Mouse (Mus musculus) MN1 (cell line): ENCODE results near the gene Idua.
A peak's percentile ranks its signal among the peaks of the same experiment; 100 is the strongest.

Experiments
- DNase-seq: peaks from one replicate; pipeline ENCODE4 v3.0.0-alpha.2; 2016; ENCODE audit warnings: low spot score

The Idua gene

DNA sequence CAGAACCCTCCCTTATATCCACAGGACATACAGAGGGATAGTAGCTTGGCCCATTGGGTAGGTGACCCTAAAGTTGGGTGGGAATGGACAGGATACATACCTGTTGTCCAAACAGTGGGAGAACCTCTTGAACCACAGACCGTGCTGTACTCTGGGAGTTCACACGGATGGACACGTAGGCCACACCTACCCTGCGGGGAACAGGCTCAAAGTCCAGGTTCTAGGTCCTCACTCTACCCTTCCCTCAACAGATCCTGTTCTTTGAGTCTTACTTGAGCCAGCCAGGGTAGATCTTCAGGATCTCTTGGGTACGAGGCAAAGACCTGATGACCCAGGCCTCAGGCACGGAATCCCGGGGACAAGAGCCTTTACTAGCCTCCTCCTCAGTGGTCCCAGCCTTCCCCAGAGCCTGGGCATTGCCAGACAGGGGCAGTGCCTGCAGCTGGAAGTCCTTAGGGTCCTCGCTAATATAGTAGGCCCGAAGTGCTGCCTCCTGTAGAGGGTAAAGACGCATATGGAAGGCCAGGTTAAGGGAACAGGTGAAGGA is 5.6 kb upstream of the Idua start:
- DNase-seq: no peak

- DNase-seq: no peak
Observed at GRCm38 (mm10) chr5:108655381-108655780, 4.8 kb upstream of the Idua start.

DNA sequence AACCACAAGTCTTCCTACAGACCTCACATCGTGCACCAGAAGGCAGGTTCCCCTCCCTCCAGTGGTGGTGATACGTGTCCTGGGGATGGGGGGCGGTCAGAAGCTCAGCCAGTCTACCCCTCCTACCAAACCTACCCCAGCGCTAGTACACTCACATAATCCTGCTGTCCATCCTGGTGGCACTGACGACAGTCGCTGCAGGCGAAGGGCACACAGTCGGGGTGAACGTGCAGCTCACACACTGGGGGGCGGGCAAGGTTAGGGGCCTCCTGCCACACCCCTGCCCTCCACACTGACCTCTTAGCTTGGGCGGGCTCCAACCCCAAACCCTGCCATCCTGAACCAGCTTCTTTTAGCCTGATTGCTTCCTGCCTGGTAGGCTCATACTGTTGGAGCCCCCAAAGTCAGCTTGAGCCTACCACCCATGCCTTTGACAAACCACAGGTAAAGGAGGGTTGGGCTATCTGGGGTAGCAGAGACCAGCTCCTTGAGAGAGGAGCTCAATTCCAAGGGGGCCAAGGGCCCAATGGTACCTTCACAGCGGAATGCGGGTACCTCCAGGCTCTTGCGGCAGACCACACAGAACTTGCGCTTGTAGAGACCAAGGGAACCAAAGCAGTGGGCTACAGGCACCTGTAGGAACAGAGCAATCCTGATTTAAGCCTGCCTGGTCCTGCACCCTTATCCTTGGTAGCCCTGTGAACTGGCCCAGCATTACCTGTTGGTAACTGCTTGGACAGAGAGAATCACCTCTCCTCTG is 4.1 kb upstream of the Idua start:
- no peak for DNase-seq

DNA sequence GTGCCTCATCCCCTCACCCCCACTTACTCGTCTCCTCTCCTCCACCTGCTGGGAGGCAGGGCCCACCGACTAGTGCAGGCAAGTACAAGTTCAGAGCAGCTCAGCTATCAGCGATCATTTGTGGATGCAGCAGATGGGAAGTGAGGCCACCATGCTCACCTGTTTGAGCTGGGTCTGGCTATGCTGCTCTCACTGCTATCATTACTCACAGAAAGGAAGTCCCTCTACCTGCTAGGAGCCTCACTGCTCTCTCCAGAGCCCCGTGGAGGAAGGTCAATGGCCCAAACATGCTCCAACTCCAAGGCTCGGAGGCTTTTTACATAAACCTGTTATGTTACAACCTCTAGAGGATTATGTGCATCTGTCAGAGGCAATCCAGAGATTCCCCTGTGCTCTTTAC is 2.7 kb upstream of the Idua start:
- DNase-seq: no peak

GRCm38 (mm10) chr5:108658611-108659010 is 1.5 kb upstream of the Idua start:
- DNase-seq: no peak

- peak; percentile 80 for DNase-seq
Observed at GRCm38 (mm10) chr5:108660632-108661268, 619 bp downstream of the Idua start.

DNA sequence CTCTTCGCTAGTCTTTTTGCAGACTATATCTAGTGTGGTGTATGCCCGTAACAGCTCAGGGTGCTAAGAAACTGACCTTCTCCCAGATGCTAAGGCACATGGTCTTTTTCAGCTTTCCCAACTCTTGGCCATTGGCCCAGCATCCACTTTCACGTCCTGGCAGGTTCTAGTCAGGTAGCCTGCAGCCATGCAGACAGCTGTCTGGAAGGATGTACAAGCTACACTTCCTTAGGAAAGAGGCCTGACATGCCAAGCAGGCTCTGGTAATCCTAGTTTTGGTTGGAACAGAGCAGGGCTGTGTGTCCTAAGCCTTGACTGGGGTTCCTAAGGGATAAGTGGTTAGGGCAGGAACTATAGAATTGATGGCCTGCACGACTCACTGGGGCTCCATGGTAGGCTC is 2.6 kb downstream of the Idua start:
- DNase-seq: no peak

- no peak for DNase-seq
Observed at GRCm38 (mm10) chr5:108665066-108665465, 4.9 kb downstream of the Idua start.

- no peak for DNase-seq
Observed at GRCm38 (mm10) chr5:108667370-108667769, 7.2 kb downstream of the Idua start.

GRCm38 (mm10) chr5:108668387-108668932 is 8.3 kb downstream of the Idua start:
- DNase-seq: no peak

- peak; percentile 83 for DNase-seq
Observed at GRCm38 (mm10) chr5:108668977-108669936, 9.1 kb downstream of the Idua start, which contains the start of gene Dgkq. Gene Dgkq (minus strand): TSS chr5:108669672.

DNA sequence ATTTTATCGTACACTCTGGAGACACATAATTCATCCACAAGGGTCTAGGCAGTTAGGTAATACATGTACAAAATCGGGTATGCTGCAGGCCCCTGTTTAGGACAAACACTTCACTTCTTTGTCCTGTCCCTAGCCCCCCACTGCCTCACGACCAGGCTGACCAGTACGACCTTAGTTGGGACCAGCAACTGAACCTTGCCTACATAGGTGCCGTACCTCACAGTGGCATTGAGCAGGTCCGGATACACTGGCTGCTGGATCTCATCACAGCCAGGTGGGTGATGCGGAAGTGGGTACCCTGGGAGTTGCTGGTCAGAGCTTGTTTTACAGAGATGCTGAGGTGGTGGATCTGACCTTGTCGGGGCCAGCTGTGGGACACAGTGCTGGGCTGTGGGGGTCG is 9.9 kb downstream of the Idua start:
- DNase-seq: no peak

DNA sequence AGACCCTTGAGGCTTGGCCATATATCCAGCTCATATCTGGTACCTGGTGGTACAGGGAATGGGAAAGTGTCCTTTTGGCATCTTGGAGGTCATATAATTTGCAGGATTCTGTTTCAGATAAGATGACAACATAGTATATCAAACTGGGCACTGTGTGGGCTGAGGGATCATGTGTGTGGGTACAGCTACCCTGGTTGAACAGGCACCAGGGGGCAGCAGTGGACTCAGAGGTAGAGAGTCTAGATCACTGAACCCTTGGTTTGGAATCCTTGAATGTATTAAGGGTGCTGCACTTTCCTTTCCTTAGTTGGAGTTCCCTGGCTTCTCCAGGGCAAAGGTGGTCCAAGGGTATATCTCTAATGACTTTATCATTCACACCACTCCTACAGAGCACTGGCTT is 10.7 kb downstream of the Idua start:
- DNase-seq: peak; percentile 52

DNA sequence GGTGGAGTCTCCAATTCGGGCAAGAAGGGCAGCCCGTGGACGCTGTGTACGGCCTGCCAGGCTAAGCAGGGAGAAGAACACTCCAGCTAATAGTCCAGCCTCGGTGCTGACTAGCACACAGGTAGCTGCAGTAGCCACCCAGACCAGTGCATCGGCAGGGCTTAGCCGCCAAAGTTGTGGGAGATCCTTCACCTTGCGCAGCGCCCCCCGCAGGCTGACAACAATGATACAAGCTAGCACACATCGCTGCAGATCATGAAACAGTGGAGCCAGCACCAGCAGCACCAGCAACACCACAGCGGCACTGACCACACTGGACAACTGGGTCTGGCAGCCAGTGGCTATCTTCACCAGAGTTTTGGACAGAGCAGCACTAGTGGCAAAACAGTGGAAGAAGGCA is 11.6 kb downstream of the Idua start:
- DNase-seq: no peak

GRCm38 (mm10) chr5:108674624-108675023 is 14.5 kb downstream of the Idua start:
- DNase-seq: no peak

GRCm38 (mm10) chr5:108675251-108675816 is 15.2 kb downstream of the Idua start, which contains the start of gene Slc26a1:
Gene Slc26a1 (minus strand): TSS chr5:108675569.
- DNase-seq: no peak

- DNase-seq: no peak
Observed at GRCm38 (mm10) chr5:108676772-108677498, 16.8 kb downstream of the Idua start.

GRCm38 (mm10) chr5:108677605-108678295 is 17.6 kb downstream of the Idua start:
- no peak for DNase-seq

- no peak for DNase-seq
Observed at GRCm38 (mm10) chr5:108678296-108678854, 18.2 kb downstream of the Idua start.

GRCm38 (mm10) chr5:108679909-108680308 is 19.8 kb downstream of the Idua start:
- DNase-seq: no peak
